Comparison of ENCODE assay signal across 8 mouse cellular contexts in the genomic region with DNA sequence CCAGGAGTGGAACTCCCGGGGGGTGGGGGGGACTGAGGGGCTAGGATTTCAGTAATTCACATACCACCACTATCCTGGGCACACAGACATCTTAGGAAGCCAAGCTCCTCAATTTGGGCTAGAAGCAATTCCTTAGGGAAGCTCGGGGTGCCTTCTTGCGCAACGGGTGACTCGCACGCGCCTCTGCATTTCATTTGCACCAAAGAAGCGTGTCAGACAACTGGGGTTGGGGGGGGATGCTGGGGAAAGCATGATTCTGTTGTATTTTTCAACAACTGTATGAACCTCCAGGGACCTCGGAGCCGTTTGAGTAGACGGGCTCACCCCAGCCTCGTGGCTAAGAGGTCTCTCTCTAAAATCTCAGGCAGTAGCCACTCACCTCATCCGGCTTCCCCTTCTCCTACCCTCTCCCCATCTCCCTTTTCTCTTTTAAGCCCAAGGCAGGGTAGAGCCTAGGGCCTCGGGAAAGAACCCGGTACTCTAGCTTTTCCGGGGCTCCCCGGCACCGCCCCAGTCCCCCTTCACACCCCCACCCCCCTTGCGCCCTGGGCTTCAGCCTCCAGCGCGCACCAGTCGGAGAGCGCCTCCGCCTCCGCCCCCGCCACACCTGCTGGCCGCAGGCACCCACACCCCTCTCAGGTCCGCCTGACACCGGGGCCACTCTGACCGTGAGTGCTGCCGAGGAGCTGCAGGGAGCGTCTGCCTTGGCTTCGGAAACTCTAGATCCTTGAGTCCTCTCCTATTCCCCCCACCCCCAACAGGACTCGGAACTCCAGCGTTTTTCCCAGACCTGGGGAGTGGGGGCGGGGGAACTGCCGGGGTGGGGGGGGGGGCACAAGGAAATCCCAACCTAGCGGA. TPM values are rescaled to one million over a fixed set of nuclear protein-coding genes. Genes with fewer than 3 reads are reported as not detected.
DNase-seq lines count a peak whose midpoint lies in the region; ATAC-seq and TF ChIP-seq lines count a peak whose summit lies in the region.

No protein-coding gene starts in this region.

- 1% methylated on average over 38 of the region's 38 CpGs for WGBS in heart, embryonic 15.5 days
- WGBS in hindbrain, embryonic 11.5 days = 1% methylated on average over 33 of the region's 38 CpGs

- peak overlapping the region; percentile 100 for H3K4me2 ChIP-seq in heart, embryonic 15.5 days
- H3K4me2 ChIP-seq in hindbrain, embryonic 11.5 days (replicated peaks; ENCODE audit: low read depth, low read length) = peak overlapping the region; percentile 94
- no peak overlapping the region for H3K4me2 ChIP-seq in myocyte (ENCODE audit: low read depth)

- H3K27ac ChIP-seq in heart, embryonic 15.5 days = no peak overlapping the region
- no peak overlapping the region for H3K27ac ChIP-seq in hindbrain, embryonic 11.5 days (ENCODE audit: low read depth, low read length)

- peak overlapping the region; percentile 59 for H3K4me3 ChIP-seq in heart, embryonic 15.5 days
- peak overlapping the region; percentile 51 for H3K4me3 ChIP-seq in hindbrain, embryonic 11.5 days (ENCODE audit: low read depth, low read length)
- no peak overlapping the region for H3K4me3 ChIP-seq in myocyte

- no peaks in the 10 kb centered on the region for H3K79me2 ChIP-seq in myocyte (ENCODE audit: control insufficient read depth, insufficient read depth)

- peaks cover 25% of the 10 kb centered on the region for H3K4me1 ChIP-seq in heart, embryonic 15.5 days (replicated peaks)
- H3K4me1 ChIP-seq in hindbrain, embryonic 11.5 days (replicated peaks; ENCODE audit: control insufficient read depth, insufficient read depth, low read length) = no peaks in the 10 kb centered on the region

- no peaks in the 10 kb centered on the region for H3K36me3 ChIP-seq in heart, embryonic 15.5 days
- H3K36me3 ChIP-seq in hindbrain, embryonic 11.5 days (ENCODE audit: control insufficient read depth, insufficient read depth, low read length) = no peaks in the 10 kb centered on the region
- H3K36me3 ChIP-seq in myocyte (ENCODE audit: control insufficient read depth, insufficient read depth) = no peaks in the 10 kb centered on the region

- no peak for DNase-seq in heart, postnatal 4 days
- peak; percentile 23 for DNase-seq in R1 (ENCODE audit: low read depth, low spot score)
- DNase-seq in hindbrain, embryonic 11.5 days (ENCODE audit: low spot score) = peak; percentile 41
- DNase-seq in T-cell, adult 2 months (ENCODE audit: low spot score) = no peak
- DNase-seq in adrenal gland, adult 2 months = no peak
- no peak for DNase-seq in spleen, adult 12 weeks (ENCODE audit: low spot score)

- no peak overlapping the region for H3K9ac ChIP-seq in heart, embryonic 15.5 days
- 0 out of 2 replicates have a peak overlapping the region, but pooled peaks have one; percentile 23 for H3K9ac ChIP-seq in hindbrain, embryonic 11.5 days (ENCODE audit: low read depth, low read length)

- no peak overlapping the region for H3ac ChIP-seq in myocyte (ENCODE audit: control insufficient read depth, insufficient read length)

- ATAC-seq in heart, embryonic 15.5 days (replicated peaks; ENCODE audit: insufficient number of reproducible peaks, insufficient read depth, low FRiP score, low read depth) = no peak
- no peak for ATAC-seq in hindbrain, embryonic 11.5 days (ENCODE audit: low FRiP score)

- H3K9me3 ChIP-seq in heart, embryonic 15.5 days (replicated peaks) = no peaks in the 10 kb centered on the region
- no peaks in the 10 kb centered on the region for H3K9me3 ChIP-seq in hindbrain, embryonic 11.5 days (ENCODE audit: control insufficient read depth, low read length)

- H3K27me3 ChIP-seq in heart, embryonic 15.5 days = peaks cover 64% of the 10 kb centered on the region
- H3K27me3 ChIP-seq in hindbrain, embryonic 11.5 days (ENCODE audit: control insufficient read depth, insufficient read depth, low read length) = peaks cover 30% of the 10 kb centered on the region
- H3K27me3 ChIP-seq in myocyte (ENCODE audit: control insufficient read depth, insufficient read depth, insufficient read length) = peaks cover 45% of the 10 kb centered on the region

- TF ChIP-seq POLR2A in myocyte (IDR thresholded peaks at IDR 0.05; ENCODE audit: insufficient read length, low read depth) = no peak

TF ChIP-seq in myocyte, 11 proteins besides CTCF, POLR2A, EP300 and RAD21:
- TF ChIP-seq TCF12 (IDR thresholded peaks at IDR 0.05; ENCODE audit: insufficient read depth, poor library complexity, severe bottlenecking) = no peak
- TF ChIP-seq SRF (IDR thresholded peaks at IDR 0.05; ENCODE audit: control insufficient read depth, insufficient read length, low read depth) = no peak
- TF ChIP-seq MAX (IDR thresholded peaks at IDR 0.05; ENCODE audit: low read depth) = no peak
- TF ChIP-seq POLR2AphosphoS2 (IDR thresholded peaks at IDR 0.05; ENCODE audit: insufficient read length, low read depth) = no peak
- no peak for TF ChIP-seq MYOD1 (IDR thresholded peaks at IDR 0.05; ENCODE audit: control insufficient read depth in 1 of 3, insufficient read length in 2 of 3, low read depth in 2 of 3)
- no peak for TF ChIP-seq REST (IDR thresholded peaks at IDR 0.05; ENCODE audit: insufficient read depth, insufficient read length)
- 0 out of 2 replicates have a peak, but pooled peaks have one; percentile 8 for TF ChIP-seq CEBPB (IDR thresholded peaks at IDR 0.05; ENCODE audit: insufficient read depth, poor library complexity, severe bottlenecking)

RNA-seq across cellular contexts. Expression of gene Grm8, which starts 1.5 kb away (rescaled TPM):
- 0.08 and 0.65 TPM in 2 replicates for polyA plus RNA-seq in heart, embryonic 15.5 days (2015; fragmentation: Nextera tagmentation; extraction: Ambion mirVana)
- not detected for total RNA-seq in heart, postnatal 4 days (2021)
- 1.5 and 1.9 TPM in 2 replicates for polyA plus RNA-seq in hindbrain, embryonic 11.5 days (2014; fragmentation: Nextera tagmentation; extraction: Ambion mirVana)
- polyA plus RNA-seq in myocyte (2012; fragmentation: generic; extraction: Trizol) = not detected
- total RNA-seq in adrenal gland, adult 2 months (2021) = under 1 TPM; 0.55 to 0.75 TPM
- polyA plus RNA-seq in adrenal gland, adult 2 months (2012; rRNA removed) = 0.03 TPM in 1 of 2 replicates, not detected in the other

Comparison
In these comparisons a context has a peak if more than half of its experiments do, and no peak if none do; other contexts are left out.
1. DNase-seq: peak in R1 (single experiment) and hindbrain, embryonic 11.5 days (single experiment); none in heart, postnatal 4 days (single experiment), T-cell, adult 2 months (single experiment), adrenal gland, adult 2 months (single experiment) and spleen, adult 12 weeks (single experiment).